ENCODE assay signal across 15 mouse cellular contexts in the genomic region with DNA sequence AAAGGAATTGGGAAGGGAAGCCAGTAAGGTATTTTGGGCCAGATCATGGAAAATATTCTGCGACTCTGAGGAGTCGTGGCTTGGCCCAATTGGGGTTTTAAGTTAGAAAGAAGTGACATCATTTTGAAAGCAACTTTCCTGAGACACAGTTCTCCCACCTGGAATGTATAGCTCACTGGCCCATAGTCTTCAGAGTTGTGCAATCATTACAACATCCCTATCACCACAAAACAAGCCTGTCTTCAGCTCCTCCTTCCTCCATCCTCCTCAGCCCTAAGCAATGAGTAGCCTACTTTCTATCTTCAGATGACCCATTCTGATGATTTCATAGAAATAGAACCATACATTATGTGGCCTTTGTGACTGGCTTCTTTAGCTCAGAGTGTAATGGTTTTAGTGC.
"Had no signal": no experiment of that assay in that cellular context is flagged by ENCODE, and none has a peak within 500 bp of the region (broad histone marks: within the 10 kb centered on the region; RNA-seq: fewer than 3 reads in every experiment).

No protein-coding gene starts in this region.

- DNase-seq: gastrocnemius, postnatal 14 days; gastrocnemius, postnatal 36 days; heart, adult 18-20 months; heart, postnatal 10 days; heart, postnatal 4 days; kidney, adult 18-20 months; kidney, adult 8-10 months; kidney, postnatal 14 days; kidney, postnatal 36 days; layer of hippocampus, adult 9-11 months; liver had no signal

- ATAC-seq: hindbrain, embryonic 16.5 days; inflammation-experienced regulatory T-cells, adult 6 months; intestine, embryonic 15.5 days; intestine, postnatal 0 days had no signal
